Mouse (Mus musculus): Measurements from ENCODE around the gene Apod. TPM values are rescaled to one million over a fixed set of nuclear protein-coding genes. Genes with fewer than 3 reads are reported as not detected.
A peak's percentile ranks its signal among the peaks of the same experiment; 100 is the strongest.
"Not testable (repeated sequence)": the region's sequence is repeated elsewhere in the genome, so short reads cannot be mapped to it uniquely, and the experiment has no call there.

Gene Apod
- total RNA-seq, 2 experiments from 2014 or later: 14.0 to 18.3 TPM

GRCm38 (mm10) chr16:31320954-31321353 lies 6.3 kb upstream of the Apod start:
- DNase-seq: no peak

GRCm38 (mm10) chr16:31319723-31320122 lies 5.1 kb upstream of the Apod start:
- not testable (repeated sequence) for DNase-seq

GRCm38 (mm10) chr16:31319316-31319715 lies 4.7 kb upstream of the Apod start:
- no peak for DNase-seq

- no peak for DNase-seq
Observed at GRCm38 (mm10) chr16:31318418-31318817, 3.8 kb upstream of the Apod start.

GRCm38 (mm10) chr16:31316246-31317143 lies 1.9 kb upstream of the Apod start:
- peak; percentile 29 for DNase-seq

- no peak for DNase-seq
Observed at GRCm38 (mm10) chr16:31315294-31315693, 686 bp upstream of the Apod start.

GRCm38 (mm10) chr16:31313611-31314010 lies 997 bp downstream of the Apod start:
- no peak for DNase-seq

- DNase-seq: no peak
Observed at GRCm38 (mm10) chr16:31312296-31312695, 2.3 kb downstream of the Apod start.

GRCm38 (mm10) chr16:31305199-31305919 lies 9.2 kb downstream of the Apod start:
- no peak for DNase-seq

- DNase-seq: peak; percentile 41
Observed at GRCm38 (mm10) chr16:31303276-31303675, 11.3 kb downstream of the Apod start.

GRCm38 (mm10) chr16:31300883-31301532 lies 13.6 kb downstream of the Apod start:
- no peak for DNase-seq

GRCm38 (mm10) chr16:31300467-31300866 lies 14.1 kb downstream of the Apod start:
- no peak for DNase-seq

- no peak for DNase-seq
Observed at GRCm38 (mm10) chr16:31299960-31300353, 14.7 kb downstream of the Apod start.

- no peak for DNase-seq
Observed at GRCm38 (mm10) chr16:31299164-31299959, 15.2 kb downstream of the Apod start.

GRCm38 (mm10) chr16:31297113-31297512 lies 17.5 kb downstream of the Apod start:
- no peak for DNase-seq

- no peak for DNase-seq
Observed at GRCm38 (mm10) chr16:31293761-31294160, 20.8 kb downstream of the Apod start.

GRCm38 (mm10) chr16:31290751-31291365 lies 23.8 kb downstream of the Apod start:
- DNase-seq: no peak

GRCm38 (mm10) chr16:31290281-31290680 lies 24.3 kb downstream of the Apod start:
- DNase-seq: peak; percentile 86

GRCm38 (mm10) chr16:31287712-31288111 lies 26.9 kb downstream of the Apod start:
- DNase-seq: no peak

GRCm38 (mm10) chr16:31286801-31287488 lies 27.7 kb downstream of the Apod start:
- DNase-seq: no peak

- DNase-seq: peak; percentile 65
Observed at GRCm38 (mm10) chr16:31281981-31282380, 32.6 kb downstream of the Apod start.
